Comparison of ENCODE assay signal across 8 mouse cellular contexts in the genomic region with DNA sequence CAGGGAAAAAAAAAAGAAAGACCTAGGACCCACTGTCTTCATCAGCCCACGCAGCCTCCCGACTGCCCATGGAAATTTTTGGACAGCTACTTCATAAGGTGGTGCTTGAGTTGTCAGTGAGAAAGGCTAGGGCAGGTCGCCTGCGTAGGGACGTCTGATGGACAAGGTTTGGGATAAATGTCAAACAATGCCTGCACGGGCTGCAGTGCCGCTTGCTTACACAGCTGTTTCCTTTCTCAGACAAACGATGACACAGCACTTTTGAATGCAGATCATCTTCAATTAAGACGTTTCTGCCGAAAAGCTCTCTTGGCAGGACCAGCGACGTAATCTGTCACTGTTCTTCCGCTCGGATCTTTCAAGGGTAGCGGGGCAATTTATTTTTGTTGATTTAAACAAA.
DNase-seq lines count a peak whose midpoint lies in the region; ATAC-seq and TF ChIP-seq lines count a peak whose summit lies in the region.

No protein-coding gene starts in this region.

- no peak for ATAC-seq in stomach, postnatal 0 days (ENCODE audit: low FRiP score, low TSS enrichment)

- no peaks in the 10 kb centered on the region for H3K27me3 ChIP-seq in heart, embryonic 10.5 days (ENCODE audit: insufficient read depth, poor library complexity, severe bottlenecking)
- H3K27me3 ChIP-seq in kidney, adult 2 months (replicated peaks; ENCODE audit: control insufficient read depth, insufficient read depth, low read length) = no peaks in the 10 kb centered on the region
- H3K27me3 ChIP-seq in stomach, postnatal 0 days (ENCODE audit: control insufficient read depth, insufficient read depth, low read length) = no peaks in the 10 kb centered on the region

- peak overlapping the region; percentile 42 for H3K4me2 ChIP-seq in stomach, postnatal 0 days (replicated peaks; ENCODE audit: low read depth)

- peaks cover 43% of the 10 kb centered on the region for H3K4me1 ChIP-seq in heart, embryonic 10.5 days
- peaks cover 4% of the 10 kb centered on the region; the same call in 1 of the 2 replicates for H3K4me1 ChIP-seq in kidney, adult 2 months (ENCODE audit: control insufficient read depth, insufficient read depth, low read length)
- H3K4me1 ChIP-seq in stomach, postnatal 0 days (replicated peaks; ENCODE audit: control insufficient read depth, insufficient read depth) = no peaks in the 10 kb centered on the region

- 0 out of 2 replicates have a peak, but pooled peaks cover 4% of the 10 kb centered on the region for H3K36me3 ChIP-seq in heart, embryonic 10.5 days
- no peaks in the 10 kb centered on the region for H3K36me3 ChIP-seq in kidney, adult 2 months (ENCODE audit: control insufficient read depth, insufficient read depth, low read length)
- H3K36me3 ChIP-seq in stomach, postnatal 0 days (ENCODE audit: control insufficient read depth, insufficient read depth, low read length) = no peaks in the 10 kb centered on the region

- 37% methylated on average over 15 of the region's 15 CpGs for WGBS in heart, embryonic 10.5 days
- 13% methylated on average over 15 of the region's 15 CpGs for WGBS in kidney, adult 2 months
- 5% methylated on average over 15 of the region's 15 CpGs for WGBS in stomach, postnatal 0 days

- TF ChIP-seq POLR2A in kidney, adult 2 months (IDR thresholded peaks at IDR 0.05; ENCODE audit: low read depth, low read length) = no peak

- DNase-seq in CD4-positive, CD25-positive, alpha-beta regulatory T cell, adult 2 months (ENCODE audit: low read depth, low spot score) = peak; percentile 15
- DNase-seq in adrenal gland, postnatal 14 days = peak; percentile 28
- no peak for DNase-seq in heart, embryonic 10.5 days (ENCODE audit: low spot score)
- DNase-seq in kidney, adult 2 months = peak; percentile 60
- DNase-seq in lung, postnatal 36 days = peak; percentile 36
- DNase-seq in stomach, postnatal 0 days (ENCODE audit: low spot score) = peak; percentile 19
- no peak for DNase-seq in frontal cortex, postnatal 14 days (ENCODE audit: low spot score in 2 of 2)
- no peak for DNase-seq in spleen, postnatal 14 days (ENCODE audit: low spot score in 2 of 2)

- H3K27ac ChIP-seq in heart, embryonic 10.5 days = 0 out of 2 replicates have a peak overlapping the region, but pooled peaks have one; percentile 7
- H3K27ac ChIP-seq in kidney, adult 2 months (ENCODE audit: insufficient read depth, low read depth, low read length) = no peak overlapping the region; the same call in 1 of the 2 replicates
- H3K27ac ChIP-seq in stomach, postnatal 0 days (replicated peaks) = no peak overlapping the region

- H3K9ac ChIP-seq in stomach, postnatal 0 days (ENCODE audit: low read length) = no peak overlapping the region

- no peak for TF ChIP-seq CTCF in kidney, adult 2 months (conservative IDR thresholded peaks at IDR 0.05; ENCODE audit: insufficient read depth, insufficient read length, low read depth, low read length)
- no peak for TF ChIP-seq CTCF in stomach, postnatal 0 days (IDR thresholded peaks at IDR 0.05; ENCODE audit: low read depth)

- H3K9me3 ChIP-seq in heart, embryonic 10.5 days = peaks cover 5% of the 10 kb centered on the region; the same call in 1 of the 2 replicates
- no peaks in the 10 kb centered on the region for H3K9me3 ChIP-seq in stomach, postnatal 0 days (ENCODE audit: control insufficient read depth, low read length)

- H3K4me3 ChIP-seq in heart, embryonic 10.5 days = peak overlapping the region; percentile 8; the same call in 1 of the 2 replicates
- H3K4me3 ChIP-seq in kidney, adult 2 months (ENCODE audit: insufficient read depth, low read depth, low read length) = no peak overlapping the region
- H3K4me3 ChIP-seq in stomach, postnatal 0 days (ENCODE audit: low read depth, low read length) = peak overlapping the region; percentile 15; the same call in 1 of the 2 replicates

- no peak for TF ChIP-seq EP300 in stomach, postnatal 0 days (optimal IDR thresholded peaks at IDR 0.05)

Comparison
In these comparisons a context has a peak if more than half of its experiments do, and no peak if none do; other contexts are left out.
1. DNase-seq: peak in CD4-positive, CD25-positive, alpha-beta regulatory T cell, adult 2 months (single experiment), adrenal gland, postnatal 14 days (single experiment), kidney, adult 2 months (single experiment), lung, postnatal 36 days (single experiment) and stomach, postnatal 0 days (single experiment); none in heart, embryonic 10.5 days (single experiment), frontal cortex, postnatal 14 days (0 of 2) and spleen, postnatal 14 days (0 of 2).